Mouse (Mus musculus) erythroid progenitor cell, adult 5-6 weeks (primary cell): ENCODE results near the gene Gm37240. TPM values are rescaled to one million over a fixed set of nuclear protein-coding genes. Genes with fewer than 3 reads are reported as not detected.

ENCODE experiments used
- ATAC-seq: replicated peaks from 2 replicates; pipeline ENCODE4 v1.8.0; 2016; ENCODE audit warnings: moderate number of reproducible peaks, mild to moderate bottlenecking, moderate TSS enrichment, inconsistent platforms; ENCODE audit not compliant: poor library complexity, low FRiP score, severe bottlenecking
- total RNA-seq, 2 experiments: library from RNA; stranded (forward) in 1 of 2; stranded (reverse) in 1 of 2; fragments of 150-400 nt in 1 of 2; fragments of 186-747, 209-891 nt in 1 of 2; gene quantifications; 2 replicates each; pipeline versions ENCODE4 v1.2.3 to v1.2.4; 2015 to 2017; ENCODE audit warnings: low replicate concordance in 2 of 2

The Gm37240 gene
- total RNA-seq, 2 experiments from 2014 or later = not detected

DNA sequence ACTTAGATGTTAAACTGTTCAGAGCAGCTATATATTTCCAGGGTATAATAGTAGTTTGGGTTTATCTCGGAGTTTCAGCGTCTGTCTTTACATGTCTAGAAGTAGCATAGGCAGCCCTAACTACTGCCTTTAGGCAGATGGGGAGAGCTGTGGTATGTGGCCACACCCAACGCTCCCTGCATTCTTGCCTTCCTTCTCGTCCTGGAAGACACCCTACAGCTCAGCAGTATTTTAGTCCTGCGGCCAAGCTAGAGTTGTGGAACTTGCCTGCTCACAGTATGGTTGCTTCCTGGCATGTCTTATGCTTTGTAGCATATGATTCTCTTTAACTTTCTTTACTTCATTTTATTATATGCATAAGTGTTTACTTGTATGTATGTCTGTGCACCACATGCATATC is 915.8 kb downstream of the Gm37240 start:
- ATAC-seq = no peak

DNA sequence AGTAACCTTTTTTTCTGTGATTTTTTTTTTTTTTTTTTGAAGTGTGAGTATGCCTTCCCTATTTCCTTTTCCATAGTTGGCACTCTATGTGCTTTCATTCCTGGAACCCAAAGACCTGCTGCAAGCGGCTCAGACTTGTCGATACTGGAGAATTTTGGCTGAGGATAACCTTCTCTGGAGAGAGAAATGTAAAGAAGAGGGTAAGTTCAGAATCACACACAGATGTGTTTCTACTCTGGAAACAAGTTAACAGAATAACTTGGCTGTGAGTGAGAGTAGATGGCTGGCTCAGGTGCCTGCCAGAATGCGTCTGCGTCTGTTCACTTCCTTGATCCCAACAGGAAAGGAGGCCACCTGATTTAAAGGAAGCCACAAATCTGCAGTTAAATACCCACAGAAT is 920.0 kb downstream of the Gm37240 start:
- no peak for ATAC-seq

DNA sequence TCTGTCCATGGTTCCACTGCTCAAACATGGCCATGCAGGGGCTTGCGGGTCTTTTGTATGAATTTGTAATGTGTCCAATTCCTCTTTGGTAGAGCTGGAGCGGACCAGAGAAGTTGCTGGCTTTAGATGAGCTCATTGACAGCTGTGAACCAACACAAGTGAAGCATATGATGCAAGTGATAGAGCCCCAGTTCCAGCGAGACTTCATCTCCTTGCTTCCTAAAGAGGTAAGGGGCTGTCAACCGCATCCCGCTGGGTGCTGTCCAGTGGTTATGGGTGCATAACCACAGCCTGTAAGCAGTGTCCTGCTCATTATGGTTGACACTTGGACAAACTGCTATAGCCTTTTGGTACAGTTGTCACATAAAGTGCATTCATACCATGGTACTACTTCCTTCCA is 922.2 kb downstream of the Gm37240 start:
- no peak for ATAC-seq

DNA sequence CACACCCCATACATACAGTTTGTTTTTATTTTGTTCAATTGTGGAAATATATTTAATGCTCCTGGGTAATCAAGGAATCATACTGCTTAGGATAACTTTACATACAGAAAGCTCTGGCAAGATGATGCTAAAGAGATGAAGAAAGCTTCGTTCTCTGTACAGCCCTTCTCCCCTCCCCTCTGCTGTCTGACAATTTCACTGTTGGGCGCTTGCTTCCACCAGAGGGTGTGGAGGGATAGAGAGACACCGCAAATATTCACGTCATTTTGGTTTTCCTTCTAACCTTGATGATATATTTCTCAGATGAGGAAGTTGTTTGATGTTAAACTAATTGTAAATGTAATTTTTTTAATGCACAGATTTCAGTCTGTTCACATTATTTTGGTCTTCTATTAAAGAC is 931.5 kb downstream of the Gm37240 start:
- ATAC-seq = no peak

DNA sequence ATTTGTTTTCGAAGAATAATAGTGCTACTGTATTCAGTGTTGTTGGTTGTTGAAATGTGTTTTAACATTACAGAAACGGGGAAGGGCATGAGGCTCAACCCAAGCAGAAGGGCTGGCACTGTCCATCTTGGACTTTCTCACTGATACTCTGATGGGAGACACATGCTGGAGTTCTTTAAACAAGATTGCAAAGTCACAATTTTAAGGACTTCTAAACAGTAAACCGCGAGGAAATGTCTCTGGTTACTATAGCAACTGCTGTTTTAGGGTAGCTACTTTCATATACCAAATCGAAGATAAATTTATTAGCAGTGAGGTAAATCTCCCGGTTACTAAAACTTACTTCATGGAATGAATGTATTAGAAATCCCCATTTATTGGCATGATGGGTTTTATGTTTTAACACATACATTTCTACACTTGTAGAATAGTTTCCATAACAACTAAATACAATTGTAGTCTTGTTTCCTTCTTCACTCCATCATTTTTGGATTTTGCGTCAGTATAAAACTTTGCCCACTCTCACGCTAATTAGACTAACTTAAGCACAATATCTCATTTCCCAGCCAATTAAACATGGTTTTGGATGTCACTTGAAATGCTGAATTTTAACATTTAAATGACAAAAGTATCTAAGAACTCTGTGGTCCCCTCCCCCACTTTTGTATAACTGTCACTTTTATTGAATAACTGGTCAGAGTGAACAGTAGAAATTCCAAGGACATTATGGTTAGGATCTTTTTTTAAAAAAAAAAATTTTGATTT is 932.1 kb downstream of the Gm37240 start:
- ATAC-seq = no peak

DNA sequence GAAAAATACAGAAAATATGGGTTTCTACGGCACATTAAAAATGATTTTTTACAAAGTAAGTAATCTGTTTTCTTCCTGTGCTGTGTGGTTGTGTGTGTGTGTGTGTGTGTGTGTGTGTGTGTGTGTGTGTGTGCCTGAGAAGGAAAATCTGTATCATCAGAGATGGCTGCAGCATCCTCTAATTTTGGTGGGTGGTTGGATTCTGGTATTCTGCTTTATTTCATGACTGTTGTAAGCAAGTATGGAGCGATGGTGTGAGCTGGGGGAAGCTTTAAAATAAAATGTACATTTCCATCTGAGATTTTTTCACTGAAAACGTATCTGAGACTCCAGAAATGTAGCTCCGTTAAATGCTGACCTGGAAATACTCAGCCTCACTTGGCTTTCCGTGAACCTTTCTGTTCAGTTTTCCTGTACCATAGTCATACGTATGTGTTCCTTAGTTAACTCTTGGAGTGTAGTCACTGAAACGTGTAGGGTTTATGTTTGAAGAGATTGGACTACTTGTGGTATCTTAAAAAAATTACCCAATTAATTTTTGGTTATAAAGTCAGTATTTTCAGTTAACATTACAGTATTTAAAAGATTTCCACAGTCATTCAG is 934.6 kb downstream of the Gm37240 start:
- no peak for ATAC-seq

DNA sequence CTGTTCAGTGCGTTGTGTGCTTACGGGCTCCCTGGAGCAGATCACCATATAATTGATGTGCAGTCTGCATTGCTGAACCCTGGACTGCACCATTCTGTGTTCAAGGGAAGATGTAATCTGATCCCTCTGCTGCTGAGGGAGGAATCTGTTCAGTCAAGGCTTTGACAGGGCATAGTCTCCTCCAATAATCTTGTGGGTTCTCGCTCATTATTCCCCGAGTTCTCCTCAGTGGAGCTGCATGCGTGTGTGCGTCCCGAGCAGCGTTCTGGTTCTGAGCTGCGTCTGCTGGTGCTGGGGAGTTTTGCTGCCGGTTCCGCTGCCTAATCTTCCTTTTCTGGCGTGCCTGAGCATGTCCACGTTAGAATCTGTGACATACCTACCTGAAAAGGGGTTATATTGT is 935.2 kb downstream of the Gm37240 start:
- no peak for ATAC-seq

DNA sequence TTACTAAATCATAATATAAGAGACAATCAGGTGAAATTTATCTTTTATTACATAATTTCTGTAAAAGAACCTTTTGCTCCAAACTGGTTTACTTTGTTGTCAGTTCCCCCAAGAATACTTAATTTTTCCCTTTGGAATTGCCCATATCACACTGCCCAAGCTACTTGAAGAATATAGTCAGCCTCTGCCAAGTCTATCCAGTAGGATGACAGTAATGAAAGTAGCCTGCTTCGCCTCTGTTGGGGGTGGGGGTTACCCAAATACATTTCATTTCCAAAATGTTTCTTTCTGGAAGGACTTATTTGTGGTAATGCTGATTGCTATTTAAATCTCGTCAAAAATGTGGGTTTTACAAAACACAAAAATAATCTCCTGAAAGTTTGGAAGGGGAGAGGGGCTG is 935.6 kb downstream of the Gm37240 start:
- no peak for ATAC-seq

DNA sequence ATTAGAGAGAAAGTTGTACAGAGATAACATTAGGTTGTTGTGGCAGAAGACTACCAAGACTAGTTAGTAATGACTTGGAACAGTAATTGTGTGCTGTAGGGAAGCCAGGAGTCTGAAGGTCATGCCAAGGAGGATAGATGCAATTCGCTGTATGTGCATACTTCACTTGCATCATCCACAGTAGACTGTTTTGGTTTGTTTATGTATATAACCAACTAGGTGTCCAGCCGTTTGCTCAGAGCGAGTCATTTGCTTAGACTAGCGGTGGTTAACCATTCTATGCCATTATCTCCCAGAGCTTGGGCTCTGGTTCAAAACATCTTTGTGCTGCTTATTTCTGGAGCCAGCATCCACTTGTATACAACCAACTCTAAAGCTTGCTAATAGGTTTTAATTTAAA is 937.9 kb downstream of the Gm37240 start:
- no peak for ATAC-seq

DNA sequence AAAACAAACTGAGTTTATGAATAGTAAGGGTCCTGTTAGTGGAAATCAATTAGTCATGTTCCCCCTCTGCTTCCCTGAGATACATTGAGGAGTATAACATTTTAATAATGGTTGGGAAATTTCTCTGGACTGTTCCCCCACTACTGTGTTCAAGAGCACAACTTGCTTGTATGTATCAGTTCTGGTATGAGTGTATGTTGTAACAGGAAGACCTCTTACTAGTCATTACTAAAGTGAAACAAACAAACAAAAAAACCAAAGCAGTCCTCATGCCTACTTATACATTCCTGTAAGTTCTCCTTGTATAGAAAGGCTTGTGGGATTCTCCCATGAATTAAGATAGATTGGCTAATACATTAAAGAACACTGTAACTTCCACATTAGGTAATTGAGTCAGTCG is 940.9 kb downstream of the Gm37240 start:
- ATAC-seq = no peak

DNA sequence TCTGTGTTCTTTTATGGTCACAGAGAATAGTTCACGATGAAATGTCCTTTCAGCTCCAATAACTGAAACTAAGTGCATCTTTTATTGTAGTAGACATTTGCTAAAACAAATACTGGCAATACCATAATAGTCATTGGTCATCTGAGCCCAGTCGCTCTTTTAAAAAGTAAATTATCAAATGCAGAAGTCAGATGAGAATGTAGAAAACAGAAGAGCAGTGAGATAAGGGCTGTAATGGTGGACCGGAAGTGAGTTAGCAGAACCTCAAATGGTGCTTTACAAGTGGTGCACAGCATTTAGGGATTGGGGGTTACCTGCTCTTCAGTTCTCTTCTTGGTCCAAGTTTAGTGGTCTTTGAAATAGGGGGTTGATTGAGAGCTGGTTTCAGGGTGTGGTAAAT is 942.4 kb downstream of the Gm37240 start:
- ATAC-seq = no peak

DNA sequence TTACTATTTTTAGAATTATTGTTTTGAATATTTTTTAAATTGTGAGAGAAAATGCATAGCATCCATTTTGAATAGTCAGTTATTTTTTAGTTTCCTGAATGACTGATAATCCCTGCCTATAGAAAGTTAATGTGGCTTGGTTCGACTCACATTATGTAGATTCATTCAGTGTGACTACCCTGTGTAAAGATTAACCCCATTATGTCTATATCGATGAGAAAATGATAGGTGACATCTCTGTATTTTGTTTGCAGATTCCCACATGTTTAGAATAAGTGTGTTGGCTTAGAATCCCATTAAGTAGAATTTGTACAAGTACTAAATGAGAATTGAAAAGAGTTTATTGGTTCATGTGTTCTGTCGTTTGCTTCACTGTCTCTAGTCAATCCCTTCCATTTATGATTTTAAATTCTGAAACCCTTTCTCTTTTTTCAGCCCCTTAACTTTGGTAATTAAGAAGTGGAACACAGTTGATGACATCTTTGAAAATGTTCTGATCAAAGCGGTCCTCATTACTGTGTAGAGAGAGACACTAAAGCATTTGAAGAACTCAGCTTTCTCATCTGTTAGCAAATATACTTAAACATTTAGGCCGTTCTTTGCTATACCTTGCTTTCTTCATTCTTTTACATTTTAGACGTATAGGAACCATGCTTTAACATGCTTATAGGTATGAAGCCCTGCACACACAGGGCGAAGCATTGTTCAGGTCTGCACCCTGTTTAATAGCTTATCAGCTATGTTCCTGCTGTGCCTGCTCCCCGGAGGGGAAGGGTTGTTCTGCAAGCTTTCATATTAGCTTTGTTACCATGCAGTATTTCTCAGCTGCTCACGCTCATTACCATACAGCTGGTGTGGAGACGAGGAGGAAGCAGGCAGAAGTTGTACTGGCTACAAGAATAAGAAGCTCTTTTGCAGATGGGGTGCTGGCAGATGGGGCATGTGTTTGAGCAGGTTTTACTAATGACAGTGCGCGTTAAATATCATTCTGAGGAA is 949.7 kb downstream of the Gm37240 start:
- 0 out of 2 replicates have a peak, but pooled peaks have one; percentile 14 for ATAC-seq

DNA sequence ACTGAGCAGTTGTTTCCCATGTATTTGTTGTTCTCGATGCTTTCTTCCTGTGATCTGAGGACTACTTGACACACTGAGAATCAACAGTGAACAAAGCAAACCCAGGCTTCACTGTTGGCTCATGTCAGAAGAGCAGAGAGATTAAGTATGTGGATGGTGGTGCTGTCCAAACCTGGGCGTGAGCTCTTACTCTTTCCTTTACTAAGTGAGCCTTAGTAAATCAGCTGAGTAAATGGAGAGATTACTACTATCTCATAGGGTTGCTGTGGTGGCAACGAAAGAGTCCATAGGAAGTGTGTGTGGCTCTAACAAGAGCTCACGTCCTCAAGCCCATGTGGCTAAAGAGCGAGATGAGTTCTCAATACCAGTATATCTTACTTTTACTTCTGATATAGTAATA is 950.4 kb downstream of the Gm37240 start:
- ATAC-seq = no peak

DNA sequence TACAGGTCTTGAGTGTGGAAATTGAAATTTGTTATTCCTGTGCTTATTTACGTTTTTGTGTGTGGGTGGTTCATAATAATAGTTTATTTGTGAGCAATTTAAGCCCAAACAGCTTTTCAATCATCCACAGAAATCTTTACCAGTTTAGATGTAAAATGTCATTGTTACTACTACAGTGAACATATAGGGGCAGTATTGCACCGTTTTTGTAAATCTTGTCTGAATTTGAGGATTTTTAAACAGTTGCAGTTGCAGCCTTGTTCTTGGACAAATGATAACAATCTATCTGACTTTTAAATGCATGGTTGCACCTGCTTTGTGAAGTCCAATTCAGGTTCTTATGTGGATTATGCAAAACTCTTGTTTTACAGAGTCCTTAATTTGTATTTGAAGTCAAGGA is 951.1 kb downstream of the Gm37240 start:
- ATAC-seq = no peak

DNA sequence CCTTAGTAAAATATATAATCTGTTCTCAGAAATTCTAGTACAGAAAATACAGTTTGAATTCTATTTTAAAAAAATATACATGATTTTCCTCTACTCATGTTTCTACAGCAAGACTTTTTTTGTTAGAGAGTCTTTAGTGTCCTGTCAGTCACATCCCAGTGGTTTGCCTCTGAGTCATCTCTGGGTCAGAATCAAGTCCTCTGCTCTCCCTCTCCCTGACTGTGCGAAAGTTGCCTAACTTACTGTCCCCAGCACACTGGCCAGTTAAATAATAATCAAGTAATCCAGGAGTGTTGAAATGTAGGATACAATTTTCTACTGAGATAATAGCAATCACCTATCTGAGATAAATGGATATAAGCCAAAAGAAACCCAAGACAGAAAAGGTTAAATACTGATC is 951.6 kb downstream of the Gm37240 start:
- ATAC-seq = no peak

DNA sequence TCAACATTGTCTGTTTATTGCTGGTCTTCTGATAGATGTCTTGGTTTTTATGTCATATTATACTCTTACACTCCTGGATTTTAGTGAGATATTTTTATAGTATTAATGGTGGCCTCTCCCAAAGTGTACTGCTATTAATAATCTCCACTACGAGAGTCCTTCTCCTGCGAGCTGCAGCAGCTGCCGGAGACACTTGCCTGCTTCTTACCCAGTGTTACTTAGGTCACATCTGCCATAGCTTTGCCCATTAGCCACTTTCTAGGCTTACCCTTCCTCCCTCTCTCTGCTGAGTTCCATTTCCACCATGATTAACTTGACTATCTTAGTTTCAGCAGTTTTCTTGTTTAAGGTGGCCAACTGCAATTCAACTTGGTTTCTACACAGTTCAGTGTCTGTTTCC is 956.6 kb downstream of the Gm37240 start:
- ATAC-seq = no peak

DNA sequence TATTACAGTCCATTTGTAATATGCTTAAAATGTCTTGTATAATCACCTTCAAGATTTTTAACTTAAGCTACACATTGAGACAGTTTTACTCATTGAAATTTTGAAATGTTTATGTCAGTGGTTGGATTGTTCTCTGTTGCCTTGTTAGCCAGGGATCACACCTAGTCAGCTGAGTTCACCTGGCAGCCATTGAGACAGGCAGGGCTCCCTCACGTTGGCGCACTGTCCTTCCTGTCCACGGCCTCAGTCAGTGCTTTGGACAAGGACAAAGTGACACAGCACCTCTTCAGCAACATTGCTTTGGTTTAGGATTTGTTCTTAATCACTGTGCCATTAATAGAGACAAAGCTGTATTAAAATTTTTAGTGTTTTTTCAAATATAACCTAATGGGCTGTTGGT is 958.1 kb downstream of the Gm37240 start:
- no peak for ATAC-seq

DNA sequence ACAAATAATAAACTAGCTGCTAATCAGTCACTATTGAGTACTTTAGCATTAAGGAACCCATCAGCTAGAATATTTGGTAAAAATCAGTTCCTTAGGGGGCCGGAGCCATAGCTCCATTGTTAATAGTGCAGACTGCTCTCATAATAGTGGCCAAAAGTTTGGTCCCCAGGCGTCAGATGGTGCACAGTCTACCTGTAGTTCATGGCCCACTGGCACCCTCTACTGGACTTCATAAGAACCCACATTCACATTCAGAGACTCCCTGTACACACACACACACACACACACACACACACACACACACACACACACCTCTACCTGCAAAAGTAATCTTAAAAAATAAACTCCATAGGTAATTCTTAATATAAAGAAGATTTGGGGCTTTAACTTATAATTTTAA is 959.4 kb downstream of the Gm37240 start:
- no peak for ATAC-seq

DNA sequence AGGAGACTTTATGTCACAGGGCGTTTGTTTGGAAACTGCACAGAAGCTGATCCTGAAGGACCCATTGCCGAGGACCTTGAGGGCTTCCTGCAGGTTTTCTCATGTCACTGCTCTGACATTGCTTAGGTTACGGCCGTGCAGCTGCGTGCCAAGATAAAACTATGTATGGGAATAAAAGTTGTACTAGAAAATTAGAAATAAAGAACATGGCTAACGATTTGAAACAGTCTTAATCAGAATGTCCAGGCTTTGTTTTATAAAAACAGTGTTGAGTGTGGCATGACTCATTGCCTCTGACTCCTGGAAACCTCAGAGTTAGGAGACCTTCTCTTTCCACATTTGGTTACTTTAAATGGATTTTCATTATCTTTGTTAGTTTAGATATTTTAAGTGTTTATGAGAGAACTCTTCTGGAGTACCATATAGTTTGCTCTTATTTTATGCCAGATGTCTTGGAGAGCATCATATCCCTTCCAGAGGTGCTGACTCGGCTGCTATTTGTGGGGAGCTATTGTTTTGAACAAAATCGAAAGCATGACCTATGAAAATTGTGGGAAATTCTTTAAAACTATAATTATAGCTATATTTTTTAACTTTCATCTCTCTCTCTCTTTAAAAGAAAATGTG is 960.0 kb downstream of the Gm37240 start:
- no peak for ATAC-seq

DNA sequence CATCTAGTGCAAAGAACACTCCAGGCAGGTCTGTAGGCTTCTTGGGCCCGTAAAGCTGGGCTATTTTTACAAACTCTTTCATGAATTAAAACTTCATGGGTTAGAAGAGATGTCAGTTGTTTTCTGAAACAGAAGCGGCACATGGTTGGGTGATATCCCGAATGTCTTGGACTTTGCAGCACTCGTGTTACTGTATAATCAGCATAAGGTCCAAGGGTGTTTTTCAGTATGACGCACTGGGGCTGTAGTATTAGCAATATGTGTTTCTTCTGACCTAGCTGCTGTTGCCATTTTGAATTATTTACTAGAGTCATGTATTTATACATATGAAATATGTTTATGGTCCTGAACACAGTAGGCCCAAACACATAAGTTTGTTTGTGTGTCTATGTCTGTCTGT is 961.2 kb downstream of the Gm37240 start:
- ATAC-seq = no peak
